36 mouse cellular contexts compared by ENCODE assay signal in genomic region chr14:30976222-30976621, GRCm38 (mm10). TPM values are rescaled to one million over a fixed set of nuclear protein-coding genes. Genes with fewer than 3 reads are reported as not detected.
DNase-seq lines count a peak whose midpoint lies in the region; ATAC-seq and TF ChIP-seq lines count a peak whose summit lies in the region.
"Had no signal": no experiment of that assay in that cellular context is flagged by ENCODE, and none has a peak within 500 bp of the region (broad histone marks: within the 10 kb centered on the region; RNA-seq: fewer than 3 reads in every experiment).

No protein-coding gene starts in this region.

- peak; percentile 83 for DNase-seq in kidney, adult 2 months
- peak; percentile 78 for DNase-seq in kidney, adult 9 months
- DNase-seq in kidney, postnatal 25 days: peak; percentile 44 to 54
- DNase-seq in yolk sac, embryonic 10.5 days (ENCODE audit: low spot score): peak; percentile 78
- DNase-seq in left cerebral cortex, adult 2 months (ENCODE audit: extremely low spot score in 1 of 2, low spot score in 2 of 2): no peak
- DNase-seq: adrenal gland, postnatal 10 days; cerebellum, adult 11 months; cerebellum, adult 9-10 months; cerebellum, postnatal 36 days; gastrocnemius, postnatal 25 days; heart, adult 11 months; layer of hippocampus, adult 9-11 months; thymus, postnatal 14 days had no signal

- WGBS in kidney, adult 2 months: 47% methylated on average over 3 of the region's 3 CpGs
- 75% methylated on average over 3 of the region's 3 CpGs for WGBS in kidney, embryonic 15.5 days
- 90% methylated on average over 3 of the region's 3 CpGs for WGBS in hindbrain, embryonic 16.5 days

- peaks cover 8% of the 10 kb centered on the region; the same call in 1 of the 2 replicates for H3K4me1 ChIP-seq in kidney, adult 2 months (ENCODE audit: control insufficient read depth, insufficient read depth, low read length)
- no peaks in the 10 kb centered on the region for H3K4me1 ChIP-seq in kidney, embryonic 15.5 days
- H3K4me1 ChIP-seq in hindbrain, embryonic 16.5 days (ENCODE audit: control insufficient read depth, insufficient read depth, low read depth, low read length): no peaks in the 10 kb centered on the region
- H3K4me1 ChIP-seq: heart, embryonic 10.5 days; heart, embryonic 15.5 days; intestine, embryonic 15.5 days; lung, embryonic 15.5 days; midbrain, embryonic 12.5 days; neural tube, embryonic 12.5 days had no signal

- no peaks in the 10 kb centered on the region; the same call in 1 of the 2 replicates for H3K36me3 ChIP-seq in kidney, adult 2 months (ENCODE audit: control insufficient read depth, insufficient read depth, low read length)
- peaks cover 33% of the 10 kb centered on the region for H3K36me3 ChIP-seq in kidney, embryonic 15.5 days
- peaks cover 13% of the 10 kb centered on the region for H3K36me3 ChIP-seq in hindbrain, embryonic 16.5 days (ENCODE audit: control insufficient read depth, insufficient read depth, low read length)
- H3K36me3 ChIP-seq: heart, embryonic 15.5 days; intestine, embryonic 15.5 days had no signal

- no peak overlapping the region for H3K4me2 ChIP-seq in kidney, embryonic 15.5 days
- H3K4me2 ChIP-seq in hindbrain, embryonic 16.5 days (ENCODE audit: low read length): no peak overlapping the region
- H3K4me2 ChIP-seq: heart, embryonic 15.5 days; intestine, embryonic 15.5 days; lung, embryonic 15.5 days; midbrain, embryonic 12.5 days; neural tube, embryonic 12.5 days had no signal

- TF ChIP-seq CTCF in kidney, adult 2 months (conservative IDR thresholded peaks at IDR 0.05; ENCODE audit: insufficient read depth, insufficient read length, low read depth, low read length): no peak
- TF ChIP-seq CTCF in left cerebral cortex, adult 2 months (IDR thresholded peaks at IDR 0.05): no peak

- no peak for TF ChIP-seq POLR2A in kidney, adult 2 months (IDR thresholded peaks at IDR 0.05; ENCODE audit: low read depth, low read length)

- H3K4me3 ChIP-seq in kidney, adult 2 months (ENCODE audit: insufficient read depth, low read depth, low read length): no peak overlapping the region
- H3K4me3 ChIP-seq in kidney, embryonic 15.5 days (replicated peaks): no peak overlapping the region
- H3K4me3 ChIP-seq in left cerebral cortex, adult 2 months: no peak overlapping the region
- H3K4me3 ChIP-seq in hindbrain, embryonic 16.5 days (ENCODE audit: low read length): no peak overlapping the region
- H3K4me3 ChIP-seq: heart, embryonic 10.5 days; heart, embryonic 15.5 days; intestine, embryonic 15.5 days; lung, embryonic 15.5 days; midbrain, embryonic 12.5 days; myocyte; neural tube, embryonic 12.5 days had no signal

- H3K9ac ChIP-seq in kidney, embryonic 15.5 days: no peak overlapping the region
- H3K9ac ChIP-seq in hindbrain, embryonic 16.5 days (ENCODE audit: low read depth, low read length): no peak overlapping the region
- H3K9ac ChIP-seq: heart, embryonic 15.5 days; intestine, embryonic 15.5 days; lung, embryonic 15.5 days; midbrain, embryonic 12.5 days; neural tube, embryonic 12.5 days had no signal

- intact Hi-C loops in left cerebral cortex, adult 2 months (cut with DNase I): no loop called here

- H3K27me3 ChIP-seq in kidney, adult 2 months (replicated peaks; ENCODE audit: control insufficient read depth, insufficient read depth, low read length): no peaks in the 10 kb centered on the region
- no peaks in the 10 kb centered on the region for H3K27me3 ChIP-seq in kidney, embryonic 15.5 days
- no peaks in the 10 kb centered on the region for H3K27me3 ChIP-seq in hindbrain, embryonic 16.5 days (replicated peaks; ENCODE audit: control insufficient read depth, insufficient read depth, low read length)
- H3K27me3 ChIP-seq: heart, embryonic 15.5 days; intestine, embryonic 15.5 days; lung, embryonic 15.5 days; midbrain, embryonic 12.5 days; neural tube, embryonic 12.5 days; Patski had no signal

- no peaks in the 10 kb centered on the region for H3K9me3 ChIP-seq in kidney, embryonic 15.5 days (replicated peaks)
- no peaks in the 10 kb centered on the region for H3K9me3 ChIP-seq in hindbrain, embryonic 16.5 days (ENCODE audit: control insufficient read depth, low read length)
- H3K9me3 ChIP-seq: heart, embryonic 10.5 days; heart, embryonic 15.5 days; intestine, embryonic 15.5 days; lung, embryonic 15.5 days; midbrain, embryonic 12.5 days; neural tube, embryonic 12.5 days had no signal

- no peak overlapping the region for H3K27ac ChIP-seq in kidney, adult 2 months (ENCODE audit: insufficient read depth, low read depth, low read length)
- no peak overlapping the region for H3K27ac ChIP-seq in kidney, embryonic 15.5 days
- H3K27ac ChIP-seq in left cerebral cortex, adult 2 months: no peak overlapping the region
- no peak overlapping the region for H3K27ac ChIP-seq in hindbrain, embryonic 16.5 days (ENCODE audit: low read depth, low read length)
- H3K27ac ChIP-seq: heart, embryonic 10.5 days; heart, embryonic 15.5 days; hindbrain, postnatal 0 days; intestine, embryonic 15.5 days; lung, embryonic 15.5 days; midbrain, embryonic 12.5 days; neural tube, embryonic 12.5 days had no signal

- ATAC-seq in kidney, embryonic 15.5 days (replicated peaks; ENCODE audit: low FRiP score): no peak
- ATAC-seq in hindbrain, embryonic 16.5 days: no peak
- ATAC-seq: forebrain, embryonic 14.5 days; hindbrain, postnatal 0 days; intestine, embryonic 15.5 days; Patski had no signal

RNA-seq across cellular contexts. Expression of gene Glt8d1, which starts 25.0 kb away (rescaled TPM):
- 14.9 and 17.6 TPM in 2 replicates for polyA plus RNA-seq in kidney, adult 2 months (2012; rRNA removed)
- 66.4 and 70.1 TPM in 2 replicates for polyA plus RNA-seq in kidney, embryonic 15.5 days (2015; fragmentation: Nextera tagmentation; extraction: Ambion mirVana)
- total RNA-seq in left cerebral cortex, adult 2 months (2021): 10 to 100 TPM; 42.1 to 44.3 TPM
- 55.7 and 59.5 TPM in 2 replicates for polyA plus RNA-seq in hindbrain, embryonic 16.5 days (2015; fragmentation: Nextera tagmentation; extraction: Ambion mirVana)

RNA-seq across cellular contexts. Expression of gene Nek4, which starts 25.0 kb away (rescaled TPM):
- 5.3 and 6.2 TPM in 2 replicates for polyA plus RNA-seq in kidney, adult 2 months (2012; rRNA removed)
- polyA plus RNA-seq in kidney, embryonic 15.5 days (2015; fragmentation: Nextera tagmentation; extraction: Ambion mirVana): 17.3 and 17.4 TPM in 2 replicates
- total RNA-seq in left cerebral cortex, adult 2 months (2021): 10 to 100 TPM; 18.8 to 19.2 TPM
- polyA plus RNA-seq in hindbrain, embryonic 16.5 days (2015; fragmentation: Nextera tagmentation; extraction: Ambion mirVana): 15.6 and 16.3 TPM in 2 replicates

RNA-seq across cellular contexts. Expression of gene Spcs1, which starts 25.2 kb away (rescaled TPM):
- 194 and 262 TPM in 2 replicates for polyA plus RNA-seq in kidney, adult 2 months (2012; rRNA removed)
- 385 and 440 TPM in 2 replicates for polyA plus RNA-seq in kidney, embryonic 15.5 days (2015; fragmentation: Nextera tagmentation; extraction: Ambion mirVana)
- 100 to 1,000 TPM; 137 to 156 TPM for total RNA-seq in left cerebral cortex, adult 2 months (2021)
- polyA plus RNA-seq in hindbrain, embryonic 16.5 days (2015; fragmentation: Nextera tagmentation; extraction: Ambion mirVana): 340 and 355 TPM in 2 replicates

RNA-seq across cellular contexts. Expression of gene Itih1, which starts 33.1 kb away (rescaled TPM):
- 1.1 and 1.3 TPM in 2 replicates for polyA plus RNA-seq in kidney, adult 2 months (2012; rRNA removed)
- polyA plus RNA-seq in kidney, embryonic 15.5 days (2015; fragmentation: Nextera tagmentation; extraction: Ambion mirVana): 0.30 and 0.55 TPM in 2 replicates
- not detected for total RNA-seq in left cerebral cortex, adult 2 months (2021)
- not detected in 2 replicates for polyA plus RNA-seq in hindbrain, embryonic 16.5 days (2015; fragmentation: Nextera tagmentation; extraction: Ambion mirVana)
- total RNA-seq: gastrocnemius, postnatal 25 days; heart, postnatal 25 days; hindbrain, postnatal 0 days; left cerebral cortex, postnatal 14 days; megakaryocyte, adult 5-6 weeks; MEL; midbrain, postnatal 0 days had no signal
- polyA plus RNA-seq: embryonic facial prominence, embryonic 11.5 days; forebrain, embryonic 14.5 days; hindbrain, embryonic 11.5 days; hindbrain, postnatal 0 days; limb, embryonic 11.5 days; midbrain, embryonic 12.5 days; midbrain, postnatal 0 days; small intestine, adult 2 months; stomach, embryonic 14.5 days; testis, adult 2 months had no signal

RNA-seq across cellular contexts. Expression of gene Pbrm1, which starts 42.7 kb away (rescaled TPM):
- 10.3 and 11.2 TPM in 2 replicates for polyA plus RNA-seq in kidney, adult 2 months (2012; rRNA removed)
- polyA plus RNA-seq in kidney, embryonic 15.5 days (2015; fragmentation: Nextera tagmentation; extraction: Ambion mirVana): 131 and 136 TPM in 2 replicates
- 10 to 100 TPM; 56.9 to 58.0 TPM for total RNA-seq in left cerebral cortex, adult 2 months (2021)
- 98.7 and 108 TPM in 2 replicates for polyA plus RNA-seq in hindbrain, embryonic 16.5 days (2015; fragmentation: Nextera tagmentation; extraction: Ambion mirVana)

Comparison
In these comparisons a context has a peak if more than half of its experiments do, and no peak if none do; other contexts are left out.
1. DNase-seq: peak in kidney, adult 2 months (single experiment), kidney, adult 9 months (single experiment), kidney, postnatal 25 days (2 of 2) and yolk sac, embryonic 10.5 days (single experiment); none in left cerebral cortex, adult 2 months (0 of 2).